Mouse (Mus musculus): ENCODE measurements around the gene Gm49630. TPM values are rescaled to one million over a fixed set of nuclear protein-coding genes. Genes with fewer than 3 reads are reported as not detected.
"Not testable (repeated sequence)": the region's sequence is repeated elsewhere in the genome, so short reads cannot be mapped to it uniquely, and the experiment has no call there.

Gene Gm49630
- polyA plus RNA-seq, 1 experiment from 2014 or later, result not detected

DNA sequence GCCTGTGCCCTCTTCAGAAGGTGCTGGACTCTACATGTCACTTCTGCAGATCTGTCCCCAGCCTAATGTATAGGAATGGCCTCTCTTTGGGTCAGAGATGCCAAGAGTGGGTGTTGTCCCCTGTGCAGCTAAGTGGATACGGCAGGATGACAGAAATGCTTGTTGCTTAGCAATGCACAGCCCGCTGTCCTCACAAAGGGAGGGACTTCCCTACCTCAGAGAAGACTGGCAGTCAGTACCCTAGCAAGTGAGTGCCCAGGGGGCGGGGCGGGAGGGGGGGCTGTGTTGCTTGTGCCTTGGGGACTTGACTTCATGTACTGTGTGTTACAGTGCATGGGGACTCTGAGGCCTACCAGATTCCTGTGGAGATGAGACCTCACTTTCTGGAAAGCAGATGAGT, 12.0 kb downstream of the Gm49630 start:
- not testable (repeated sequence) for H3K4me2 ChIP-seq (ENCODE audit: low read depth, low read length, severe bottlenecking); H3K27me3 ChIP-seq (ENCODE audit: control insufficient read depth, insufficient read depth, low read length); H3K27ac ChIP-seq (ENCODE audit: low read depth, low read length); H3K4me3 ChIP-seq (ENCODE audit: low read depth, low read length); ATAC-seq (replicated peaks; ENCODE audit: low FRiP score); H3K4me1 ChIP-seq (replicated peaks; ENCODE audit: control insufficient read depth, insufficient read depth, low read length); DNase-seq (ENCODE audit: low spot score); H3K9ac ChIP-seq (ENCODE audit: low read length); H3K9me3 ChIP-seq (ENCODE audit: control insufficient read depth, low read length); H3K36me3 ChIP-seq (ENCODE audit: control insufficient read depth, insufficient read depth, low read length)
- 89% methylated on average over 4 of the region's 4 CpGs for WGBS

DNA sequence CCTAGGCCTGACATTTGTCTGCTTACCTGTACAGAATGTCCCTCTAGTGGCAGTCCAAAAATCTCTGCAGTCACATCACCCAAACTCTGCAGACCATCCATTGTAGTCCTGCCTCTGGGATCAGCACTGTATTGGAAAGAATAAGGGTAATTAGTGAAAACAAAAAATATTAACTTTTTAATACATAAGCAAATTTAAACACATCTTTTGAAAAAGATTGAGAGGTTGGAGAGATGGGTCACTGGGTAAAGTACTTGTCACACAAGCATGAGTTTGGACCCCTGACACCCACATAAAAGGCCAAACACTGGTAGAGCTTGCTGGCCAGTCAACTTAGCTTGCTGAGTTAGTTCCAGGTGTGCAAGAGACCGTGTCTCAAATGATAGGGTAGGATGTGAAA, 19.2 kb downstream of the Gm49630 start, which contains the start of gene Ttll2:
Ttll2 (minus strand) TSS at position 101 of the 400 bp plus-strand sequence.
- H3K27ac ChIP-seq (ENCODE audit: low read depth, low read length); H3K27me3 ChIP-seq (ENCODE audit: control insufficient read depth, insufficient read depth, low read length); H3K9ac ChIP-seq (ENCODE audit: low read length); H3K4me3 ChIP-seq (ENCODE audit: low read depth, low read length); H3K4me2 ChIP-seq (ENCODE audit: low read depth, low read length, severe bottlenecking); H3K36me3 ChIP-seq (ENCODE audit: control insufficient read depth, insufficient read depth, low read length); ATAC-seq (replicated peaks; ENCODE audit: low FRiP score); H3K4me1 ChIP-seq (replicated peaks; ENCODE audit: control insufficient read depth, insufficient read depth, low read length); DNase-seq (ENCODE audit: low spot score); H3K9me3 ChIP-seq (ENCODE audit: control insufficient read depth, low read length): not testable (repeated sequence)
- 86% methylated on average over 1 of the region's 1 CpGs for WGBS

DNA sequence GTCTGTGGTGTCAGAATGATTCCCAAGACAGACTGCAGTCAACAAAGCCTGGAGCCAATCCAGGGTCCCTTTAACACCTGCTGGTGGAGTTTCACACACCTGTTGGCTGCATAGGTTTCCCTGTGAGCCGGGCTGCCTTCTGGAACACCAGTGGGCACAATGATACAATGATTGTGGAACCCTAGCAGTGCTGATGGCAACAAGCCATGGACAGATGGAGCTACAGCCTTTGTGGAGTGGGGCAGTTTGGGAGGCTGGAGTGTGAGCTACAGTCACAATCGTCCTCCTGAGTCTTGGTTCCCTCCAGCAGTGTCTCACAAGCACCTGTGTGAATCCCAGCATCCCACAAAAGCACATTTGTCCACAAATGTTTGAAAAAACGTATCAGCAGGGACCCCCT, 23.0 kb downstream of the Gm49630 start:
- 90% methylated on average over 1 of the region's 3 CpGs for WGBS
- H3K4me3 ChIP-seq (ENCODE audit: low read depth, low read length); H3K4me2 ChIP-seq (ENCODE audit: low read depth, low read length, severe bottlenecking); DNase-seq (ENCODE audit: low spot score); H3K4me1 ChIP-seq (replicated peaks; ENCODE audit: control insufficient read depth, insufficient read depth, low read length); H3K9ac ChIP-seq (ENCODE audit: low read length); H3K27me3 ChIP-seq (ENCODE audit: control insufficient read depth, insufficient read depth, low read length); ATAC-seq (replicated peaks; ENCODE audit: low FRiP score); H3K27ac ChIP-seq (ENCODE audit: low read depth, low read length); H3K36me3 ChIP-seq (ENCODE audit: control insufficient read depth, insufficient read depth, low read length); H3K9me3 ChIP-seq (ENCODE audit: control insufficient read depth, low read length): not testable (repeated sequence)

DNA sequence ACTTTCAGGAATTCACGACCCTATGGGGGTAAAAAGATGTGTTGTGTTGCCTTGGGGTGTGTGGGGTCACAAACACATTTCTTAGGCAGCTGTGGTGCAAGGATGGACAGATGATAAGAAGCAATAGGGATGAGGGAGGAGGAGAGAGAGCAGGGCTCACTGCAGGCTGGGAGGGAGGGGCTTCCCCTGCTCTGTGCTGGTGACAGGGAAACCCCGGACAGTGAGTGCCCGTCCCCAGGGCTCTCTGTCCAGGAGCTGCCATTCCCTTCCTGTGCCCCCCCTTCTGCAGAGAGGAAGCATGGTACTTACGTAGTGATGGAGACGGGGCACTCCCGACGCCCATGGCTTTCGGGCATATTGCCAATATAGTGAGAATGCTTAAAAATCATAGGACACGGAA, 34.4 kb downstream of the Gm49630 start:
- not testable (repeated sequence) for H3K36me3 ChIP-seq (ENCODE audit: control insufficient read depth, insufficient read depth, low read length); H3K9me3 ChIP-seq (ENCODE audit: control insufficient read depth, low read length); ATAC-seq (replicated peaks; ENCODE audit: low FRiP score); H3K27ac ChIP-seq (ENCODE audit: low read depth, low read length); H3K4me3 ChIP-seq (ENCODE audit: low read depth, low read length); H3K4me2 ChIP-seq (ENCODE audit: low read depth, low read length, severe bottlenecking); DNase-seq (ENCODE audit: low spot score); H3K9ac ChIP-seq (ENCODE audit: low read length); H3K27me3 ChIP-seq (ENCODE audit: control insufficient read depth, insufficient read depth, low read length); H3K4me1 ChIP-seq (replicated peaks; ENCODE audit: control insufficient read depth, insufficient read depth, low read length)
- WGBS, result 87% methylated on average over 8 of the region's 9 CpGs

DNA sequence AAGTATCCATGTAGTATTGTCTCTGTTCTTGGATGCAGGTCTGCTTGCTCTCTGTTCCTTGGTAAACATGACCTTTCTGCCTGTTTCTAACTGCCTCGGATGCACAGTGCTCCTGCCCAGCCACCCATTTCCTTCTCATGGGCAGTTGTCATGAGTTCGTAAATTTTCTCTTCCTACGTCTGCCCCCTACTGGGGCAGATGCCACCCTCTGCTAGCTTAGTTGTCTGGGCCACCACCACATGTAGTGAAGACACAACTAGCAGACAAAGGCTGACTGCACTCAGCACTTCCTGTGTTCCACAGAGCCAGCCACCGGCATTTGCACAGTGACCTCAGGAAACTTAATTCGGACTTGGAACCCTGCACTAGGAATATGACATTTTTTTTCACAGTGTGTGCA, 39.0 kb downstream of the Gm49630 start:
- not testable (repeated sequence) for H3K27ac ChIP-seq (ENCODE audit: low read depth, low read length); ATAC-seq (replicated peaks; ENCODE audit: low FRiP score); H3K9me3 ChIP-seq (ENCODE audit: control insufficient read depth, low read length); H3K4me3 ChIP-seq (ENCODE audit: low read depth, low read length); H3K4me1 ChIP-seq (replicated peaks; ENCODE audit: control insufficient read depth, insufficient read depth, low read length); H3K9ac ChIP-seq (ENCODE audit: low read length); H3K27me3 ChIP-seq (ENCODE audit: control insufficient read depth, insufficient read depth, low read length); DNase-seq (ENCODE audit: low spot score); H3K36me3 ChIP-seq (ENCODE audit: control insufficient read depth, insufficient read depth, low read length); H3K4me2 ChIP-seq (ENCODE audit: low read depth, low read length, severe bottlenecking)
- WGBS, result 74% methylated on average over 3 of the region's 5 CpGs

DNA sequence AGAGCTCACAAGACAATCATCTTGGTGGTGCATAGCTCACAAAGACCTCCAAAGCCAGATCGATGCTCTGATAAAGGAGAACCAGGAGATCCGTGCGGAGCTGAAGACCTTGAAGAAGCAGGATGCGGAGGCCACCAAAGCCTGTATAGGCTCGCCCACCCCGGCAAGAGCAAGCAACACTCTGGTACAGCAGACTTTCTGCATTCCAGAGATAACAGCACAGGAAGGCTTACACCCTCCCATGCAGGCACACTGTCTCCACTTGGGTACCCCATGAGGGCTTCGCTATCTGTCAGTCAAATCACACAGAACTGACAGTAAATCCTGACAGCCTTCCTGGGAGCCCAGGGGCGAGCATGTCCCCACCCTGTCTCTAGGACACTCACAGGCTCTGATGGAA, 45.4 kb downstream of the Gm49630 start:
- not testable (repeated sequence) for DNase-seq (ENCODE audit: low spot score); H3K4me3 ChIP-seq (ENCODE audit: low read depth, low read length); H3K4me1 ChIP-seq (replicated peaks; ENCODE audit: control insufficient read depth, insufficient read depth, low read length); H3K4me2 ChIP-seq (ENCODE audit: low read depth, low read length, severe bottlenecking); H3K27me3 ChIP-seq (ENCODE audit: control insufficient read depth, insufficient read depth, low read length); ATAC-seq (replicated peaks; ENCODE audit: low FRiP score); H3K36me3 ChIP-seq (ENCODE audit: control insufficient read depth, insufficient read depth, low read length); H3K27ac ChIP-seq (ENCODE audit: low read depth, low read length); H3K9ac ChIP-seq (ENCODE audit: low read length); H3K9me3 ChIP-seq (ENCODE audit: control insufficient read depth, low read length)
- WGBS, result 76% methylated on average over 5 of the region's 8 CpGs

DNA sequence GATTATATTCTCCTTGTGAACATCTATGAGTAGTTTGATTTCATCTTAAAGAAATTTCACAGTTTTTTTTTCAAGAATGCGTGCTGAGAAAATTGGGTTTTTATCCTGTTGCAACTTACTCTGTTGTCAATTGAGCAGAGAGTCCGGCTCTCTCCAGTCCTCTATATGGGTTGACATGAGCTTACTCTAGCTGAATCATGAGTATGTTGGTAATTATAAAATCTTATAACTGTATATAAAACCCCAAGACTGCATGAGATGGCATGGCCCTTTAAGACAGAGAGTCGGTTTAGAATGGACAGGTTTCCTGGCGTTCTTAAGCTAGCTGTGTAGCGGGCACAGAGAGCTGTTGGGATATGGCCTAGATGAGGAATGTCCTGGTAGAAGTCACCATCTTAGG, 47.4 kb downstream of the Gm49630 start, which contains the start of gene Tcp10a:
Tcp10a (plus strand) TSS at position 301 of the 400 bp plus-strand sequence.
- not testable (repeated sequence) for H3K9me3 ChIP-seq (ENCODE audit: control insufficient read depth, low read length); H3K4me2 ChIP-seq (ENCODE audit: low read depth, low read length, severe bottlenecking); H3K36me3 ChIP-seq (ENCODE audit: control insufficient read depth, insufficient read depth, low read length); H3K9ac ChIP-seq (ENCODE audit: low read length); H3K27me3 ChIP-seq (ENCODE audit: control insufficient read depth, insufficient read depth, low read length); H3K4me3 ChIP-seq (ENCODE audit: low read depth, low read length); H3K27ac ChIP-seq (ENCODE audit: low read depth, low read length); H3K4me1 ChIP-seq (replicated peaks; ENCODE audit: control insufficient read depth, insufficient read depth, low read length); DNase-seq (ENCODE audit: low spot score); ATAC-seq (replicated peaks; ENCODE audit: low FRiP score)
- 91% methylated on average over 3 of the region's 5 CpGs for WGBS

DNA sequence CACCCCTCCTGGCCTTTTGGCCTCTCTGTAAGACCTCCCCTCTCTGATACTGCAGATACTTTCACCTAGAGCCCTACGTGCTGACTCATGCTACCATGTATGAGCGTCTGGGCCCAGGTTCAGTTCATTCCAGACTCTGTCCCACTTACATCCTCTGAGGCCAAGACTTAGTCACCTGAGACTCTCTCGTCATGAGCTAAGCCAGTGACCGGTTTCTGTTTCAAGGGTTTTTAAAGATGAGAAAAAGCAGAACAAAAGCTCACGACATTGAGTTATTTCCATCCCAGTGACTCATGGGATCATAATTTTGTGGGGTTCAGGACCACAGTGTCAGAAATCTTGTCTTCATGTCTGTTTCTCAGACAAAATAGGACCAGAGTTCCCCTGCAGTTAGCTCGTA, 52.0 kb downstream of the Gm49630 start:
- H3K9me3 ChIP-seq (ENCODE audit: control insufficient read depth, low read length); H3K36me3 ChIP-seq (ENCODE audit: control insufficient read depth, insufficient read depth, low read length); DNase-seq (ENCODE audit: low spot score); H3K9ac ChIP-seq (ENCODE audit: low read length); ATAC-seq (replicated peaks; ENCODE audit: low FRiP score); H3K4me3 ChIP-seq (ENCODE audit: low read depth, low read length); H3K27ac ChIP-seq (ENCODE audit: low read depth, low read length); H3K4me2 ChIP-seq (ENCODE audit: low read depth, low read length, severe bottlenecking); H3K27me3 ChIP-seq (ENCODE audit: control insufficient read depth, insufficient read depth, low read length); H3K4me1 ChIP-seq (replicated peaks; ENCODE audit: control insufficient read depth, insufficient read depth, low read length): not testable (repeated sequence)
- 88% methylated on average over 6 of the region's 6 CpGs for WGBS

DNA sequence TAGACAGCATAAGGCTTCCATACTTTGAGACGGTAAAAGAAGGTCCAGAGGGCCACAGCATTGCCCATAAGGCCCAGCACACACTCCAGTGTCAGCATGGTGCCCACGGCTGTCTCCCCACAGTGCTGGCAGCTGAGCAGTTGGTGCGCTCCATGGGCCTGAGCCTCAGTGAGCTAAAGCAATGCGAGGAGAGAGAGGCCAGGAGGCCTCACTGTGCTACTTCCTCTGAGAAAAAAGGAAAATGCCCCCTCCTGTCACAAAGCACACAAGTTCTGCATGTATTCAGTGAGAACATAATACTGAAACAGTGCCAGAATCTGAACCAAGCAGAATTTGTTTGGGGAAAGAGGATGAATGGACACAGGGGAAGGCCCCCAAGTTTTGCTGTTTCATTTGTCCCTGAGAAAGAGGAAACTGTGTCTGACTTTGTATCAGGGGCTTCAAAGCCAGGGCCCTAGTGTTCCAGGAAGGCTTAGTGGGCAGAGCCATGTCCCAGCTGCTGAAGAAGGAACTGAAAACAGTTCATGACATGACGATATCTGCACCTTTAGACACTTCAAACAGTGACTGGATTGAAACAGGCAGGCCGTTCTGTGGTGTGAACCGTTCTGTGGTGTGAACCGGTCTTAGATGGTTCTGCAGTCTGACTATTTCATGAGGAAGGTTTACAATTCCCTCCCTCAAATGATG, 55.9 kb downstream of the Gm49630 start:
- not testable (repeated sequence) for H3K4me2 ChIP-seq (ENCODE audit: low read depth, low read length, severe bottlenecking); H3K27ac ChIP-seq (ENCODE audit: low read depth, low read length); H3K27me3 ChIP-seq (ENCODE audit: control insufficient read depth, insufficient read depth, low read length); DNase-seq (ENCODE audit: low spot score); ATAC-seq (replicated peaks; ENCODE audit: low FRiP score); H3K36me3 ChIP-seq (ENCODE audit: control insufficient read depth, insufficient read depth, low read length); H3K9ac ChIP-seq (ENCODE audit: low read length); H3K4me3 ChIP-seq (ENCODE audit: low read depth, low read length); H3K4me1 ChIP-seq (replicated peaks; ENCODE audit: control insufficient read depth, insufficient read depth, low read length); H3K9me3 ChIP-seq (ENCODE audit: control insufficient read depth, low read length)
- 93% methylated on average over 6 of the region's 8 CpGs for WGBS

Data from forebrain, embryonic 11.5 days (tissue).